Mouse (Mus musculus) kidney, embryonic 14.5 days (tissue): Measurements from ENCODE around the gene Celf6. TPM values are rescaled to one million over a fixed set of nuclear protein-coding genes. Genes with fewer than 3 reads are reported as not detected.
A peak's percentile ranks its signal among the peaks of the same experiment; 100 is the strongest.

Experiments used
- ATAC-seq: fragments of 200-750 bp; cut with Nextera tagmentation; 2 replicates; pipeline ENCODE4 v1.8.0; 2017; ENCODE audit warnings: moderate number of reproducible peaks, mild to moderate bottlenecking, moderate TSS enrichment, moderate library complexity; ENCODE audit not compliant: low FRiP score, low TSS enrichment
- H3K27ac ChIP-seq: fragments of 300-500 bp; sonication (generic); 2 replicates; pipeline ENCODE4 v1.5.1; 2014; ENCODE audit warnings: low read depth, mild to moderate bottlenecking, low read length, moderate library complexity, mixed read lengths
- H3K27me3 ChIP-seq: fragments of 300-500 bp; sonication (generic); 2 replicates; pipeline ENCODE4 v1.6.1; 2014; ENCODE audit warnings: mild to moderate bottlenecking, low read length; ENCODE audit not compliant: control insufficient read depth, insufficient read depth
- H3K36me3 ChIP-seq: fragments of 300-500 bp; sonication (generic); 2 replicates; pipeline ENCODE4 v1.6.1; 2014; ENCODE audit warnings: low read length, mixed read lengths; ENCODE audit not compliant: control insufficient read depth, insufficient read depth
- H3K4me1 ChIP-seq: fragments of 300-500 bp; sonication (generic); 2 replicates; pipeline ENCODE4 v1.6.1; 2014; ENCODE audit warnings: low read length, mixed read lengths; ENCODE audit not compliant: control insufficient read depth, insufficient read depth
- H3K4me2 ChIP-seq: fragments of 300-500 bp; sonication (generic); replicated peaks from 2 replicates; pipeline ENCODE4 v1.6.1; 2014; ENCODE audit warnings: low read depth, mild to moderate bottlenecking, low read length
- H3K4me3 ChIP-seq: fragments of 300-500 bp; sonication (generic); 2 replicates; pipeline ENCODE4 v1.5.1; 2014; ENCODE audit warnings: mild to moderate bottlenecking, low read length
- H3K9ac ChIP-seq: fragments of 300-500 bp; sonication (generic); 2 replicates; pipeline ENCODE4 v1.6.1; 2014; ENCODE audit warnings: low read depth, mild to moderate bottlenecking, low read length, moderate library complexity
- H3K9me3 ChIP-seq: fragments of 300-500 bp; sonication (generic); 2 replicates; pipeline ENCODE4 v1.6.1; 2016; ENCODE audit warnings: low read length; ENCODE audit not compliant: control insufficient read depth
- WGBS: fragments of 180-500 bp; shearing (Covaris S2); extraction: QIAGEN DNeasy Blood & Tissue Kit; methylation state at CpG from one replicate; pipeline ENCODE4 v1.1.7; 2014; 5-methylcytosine and 5-hydroxymethylcytosine counted together
- polyA plus RNA-seq: library from polyadenylated mRNA; unstranded; fragments of >200 nt; fragmentation: Nextera tagmentation; extraction: Ambion mirVana; gene quantifications from 2 replicates; pipeline ENCODE4 v1.2.1, GENCODE M21; 2014

Gene Celf6
- polyA plus RNA-seq, result not detected in 2 replicates

DNA sequence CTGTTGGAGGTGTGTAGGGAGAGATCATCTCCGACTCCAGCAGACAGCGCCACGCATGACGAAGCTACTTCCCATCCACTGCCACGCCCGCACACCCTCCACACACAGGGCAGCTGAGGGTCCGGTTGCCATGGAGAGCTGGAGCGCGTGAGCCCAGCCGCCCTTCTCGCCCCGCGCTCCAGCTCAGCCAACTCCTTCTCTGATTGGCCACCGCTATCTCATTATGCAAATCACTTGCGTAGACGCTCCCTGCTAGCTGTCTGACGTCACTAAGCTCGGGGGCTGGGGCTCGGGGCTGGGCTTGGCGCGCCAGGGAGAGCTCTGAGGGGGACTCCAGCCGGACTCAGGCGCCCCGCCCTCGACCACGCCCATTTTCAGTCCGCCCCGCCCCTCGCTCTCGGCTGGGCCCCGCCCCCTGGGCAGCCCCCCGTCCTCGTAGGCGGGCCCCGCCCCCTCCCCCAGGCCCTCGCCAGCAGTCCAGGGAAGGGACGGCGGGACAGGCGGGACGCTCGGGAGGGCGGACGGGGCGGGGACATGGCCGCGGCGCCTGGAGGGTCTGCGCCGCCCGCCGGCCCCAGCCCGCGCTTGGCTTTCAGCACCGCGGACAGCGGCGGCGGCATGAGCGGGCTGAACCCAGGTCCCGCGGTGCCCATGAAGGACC lies at the start of gene Celf6:
Celf6 (plus strand) TSS at position 74 of the 661 bp plus-strand sequence.
- Histone ChIP-seq H3K4me1 (no peaks in the 10 kb centered on the region), H3K9ac (no peak within 1 kb of the TSS), H3K36me3 (no peaks in the 10 kb centered on the region), H3K4me2 (peak within 1 kb of the TSS; percentile 50), H3K27ac (no peak within 1 kb of the TSS), H3K27me3 (peaks cover 13% of the 10 kb centered on the region; the same call in 1 of the 2 replicates), H3K4me3 (peak within 1 kb of the TSS; percentile 23), H3K9me3 (no peaks in the 10 kb centered on the region)
- under 1% methylated on average over 35 of the region's 61 CpGs for WGBS
- ATAC-seq, result peak; percentile 99

GRCm38 (mm10) chr9:59528274-59528673 lies 49.4 kb upstream of the Celf6 start:
- Histone ChIP-seq H3K36me3 (no peaks in the 10 kb centered on the region), H3K4me1 (no peaks in the 10 kb centered on the region), H3K4me2 (no peak overlapping the region), H3K27me3 (no peaks in the 10 kb centered on the region), H3K9me3 (no peaks in the 10 kb centered on the region), H3K9ac (no peak overlapping the region), H3K27ac (no peak overlapping the region), H3K4me3 (no peak overlapping the region)
- no peak for ATAC-seq
- 84% methylated on average over 2 of the region's 2 CpGs for WGBS

- no peak for ATAC-seq
- 38% methylated on average over 5 of the region's 5 CpGs for WGBS
- Histone ChIP-seq H3K4me2 (no peak overlapping the region), H3K27ac (no peak overlapping the region), H3K27me3 (no peaks in the 10 kb centered on the region), H3K36me3 (no peaks in the 10 kb centered on the region), H3K9me3 (no peaks in the 10 kb centered on the region), H3K9ac (no peak overlapping the region), H3K4me3 (no peak overlapping the region), H3K4me1 (no peaks in the 10 kb centered on the region)
These were observed 46.1 kb upstream of the Celf6 start for GRCm38 (mm10) chr9:59531645-59532044.

DNA sequence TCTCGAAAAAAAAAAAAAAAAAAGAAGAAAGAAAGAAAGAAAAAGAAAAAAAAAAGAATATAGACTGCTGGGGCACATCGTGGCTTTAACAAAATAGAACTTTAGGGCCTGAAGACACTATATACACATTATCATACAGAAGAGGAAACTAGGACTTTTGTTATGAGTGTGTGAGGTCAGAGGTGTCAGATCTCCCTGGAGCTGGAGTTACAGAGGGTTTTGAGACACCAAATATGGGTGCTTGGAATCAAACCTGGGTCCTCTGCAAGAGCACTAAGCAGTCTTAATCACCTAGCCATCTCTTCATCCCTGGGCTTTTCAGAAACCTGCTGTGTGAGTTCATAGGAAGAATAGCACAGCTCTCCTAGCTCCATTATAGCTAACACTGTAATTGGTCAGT lies 44.3 kb upstream of the Celf6 start:
- H3K4me3 ChIP-seq, result no peak overlapping the region
- no peaks in the 10 kb centered on the region for H3K27me3 ChIP-seq
- no peak overlapping the region for H3K27ac ChIP-seq
- no peaks in the 10 kb centered on the region for H3K9me3 ChIP-seq
- no peak overlapping the region for H3K4me2 ChIP-seq
- no peaks in the 10 kb centered on the region for H3K36me3 ChIP-seq
- H3K4me1 ChIP-seq, result no peaks in the 10 kb centered on the region
- WGBS, result 85% methylated on average over 2 of the region's 2 CpGs
- H3K9ac ChIP-seq, result no peak overlapping the region
- ATAC-seq, result no peak

GRCm38 (mm10) chr9:59533889-59534288 lies 43.8 kb upstream of the Celf6 start:
- WGBS, result 67% methylated on average over 4 of the region's 4 CpGs
- Histone ChIP-seq H3K9me3 (no peaks in the 10 kb centered on the region), H3K4me3 (no peak overlapping the region), H3K27ac (no peak overlapping the region), H3K4me2 (no peak overlapping the region), H3K36me3 (no peaks in the 10 kb centered on the region), H3K4me1 (no peaks in the 10 kb centered on the region), H3K27me3 (no peaks in the 10 kb centered on the region), H3K9ac (no peak overlapping the region)
- ATAC-seq, result no peak

GRCm38 (mm10) chr9:59537651-59538050 lies 40.1 kb upstream of the Celf6 start:
- Histone ChIP-seq H3K9ac (no peak overlapping the region), H3K27me3 (no peaks in the 10 kb centered on the region), H3K36me3 (no peaks in the 10 kb centered on the region), H3K27ac (no peak overlapping the region), H3K4me3 (no peak overlapping the region), H3K9me3 (no peaks in the 10 kb centered on the region), H3K4me2 (no peak overlapping the region), H3K4me1 (peaks cover 9% of the 10 kb centered on the region; the same call in 1 of the 2 replicates)
- no peak for ATAC-seq
- WGBS, result 77% methylated on average over 3 of the region's 3 CpGs

GRCm38 (mm10) chr9:59539441-59540137 lies 38.1 kb upstream of the Celf6 start, which contains the start of the genes Hexa and Tmem202:
TSS of gene Hexa (plus strand) at chr9:59539540.
TSS of gene Tmem202 (minus strand) at chr9:59539847.
- Histone ChIP-seq H3K9ac (peak within 1 kb of the TSS; percentile 73), H3K36me3 (no peaks in the 10 kb centered on the region), H3K4me3 (peak within 1 kb of the TSS; percentile 64), H3K27ac (no peak within 1 kb of the TSS), H3K27me3 (no peaks in the 10 kb centered on the region), H3K9me3 (no peaks in the 10 kb centered on the region), H3K4me2 (peak within 1 kb of the TSS; percentile 80), H3K4me1 (peaks cover 9% of the 10 kb centered on the region; the same call in 1 of the 2 replicates)
- ATAC-seq, result peak; percentile 92
- under 1% methylated on average over 55 of the region's 55 CpGs for WGBS

- Histone ChIP-seq H3K4me2 (no peak overlapping the region), H3K4me1 (peaks cover 9% of the 10 kb centered on the region; the same call in 1 of the 2 replicates), H3K27me3 (no peaks in the 10 kb centered on the region), H3K36me3 (no peaks in the 10 kb centered on the region), H3K9me3 (no peaks in the 10 kb centered on the region), H3K9ac (no peak overlapping the region), H3K27ac (no peak overlapping the region), H3K4me3 (no peak overlapping the region)
- no peak for ATAC-seq
- WGBS, result 84% methylated on average over 6 of the region's 6 CpGs
These were observed 36.1 kb upstream of the Celf6 start for GRCm38 (mm10) chr9:59541617-59542016.

DNA sequence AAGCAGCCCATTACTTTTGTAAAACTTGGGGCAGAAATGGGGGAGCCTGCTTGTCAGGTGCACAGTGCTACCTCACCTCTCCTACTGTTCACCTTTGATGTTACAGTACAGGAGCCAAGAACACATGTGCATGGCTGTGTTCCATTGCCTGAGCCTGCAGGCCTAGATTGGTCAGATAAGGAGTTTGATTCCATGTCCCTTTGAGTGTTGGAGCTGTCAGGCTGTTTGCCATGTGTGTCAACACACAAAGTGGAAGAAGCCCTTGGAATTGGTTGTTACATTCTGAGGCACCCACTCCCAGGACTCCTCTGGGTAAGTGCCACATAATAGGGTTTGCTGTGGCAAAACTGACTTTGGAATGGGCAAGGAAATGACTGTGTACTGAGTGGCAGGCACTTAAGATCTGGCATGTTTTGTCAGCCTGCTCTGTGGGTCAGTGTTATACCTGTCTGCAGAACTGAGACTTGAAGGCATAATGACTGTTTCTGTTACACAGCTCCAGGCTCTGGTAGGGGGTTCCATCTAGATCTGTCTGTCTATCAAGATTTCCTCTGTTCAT lies 34.9 kb upstream of the Celf6 start:
- ATAC-seq, result no peak
- Histone ChIP-seq H3K27me3 (no peaks in the 10 kb centered on the region), H3K36me3 (no peaks in the 10 kb centered on the region), H3K9me3 (no peaks in the 10 kb centered on the region), H3K4me1 (peaks cover 9% of the 10 kb centered on the region; the same call in 1 of the 2 replicates), H3K9ac (no peak overlapping the region), H3K4me2 (no peak overlapping the region), H3K27ac (no peak overlapping the region), H3K4me3 (no peak overlapping the region)
